Mouse (Mus musculus) megakaryocyte-erythroid progenitor cell, adult 5 weeks (primary cell): ENCODE measurements around the gene Fcgr1. TPM values are rescaled to one million over a fixed set of nuclear protein-coding genes. Genes with fewer than 3 reads are reported as not detected.

Source experiments
- polyA plus RNA-seq: library from polyadenylated mRNA; stranded (reverse); fragments of >175 nt; gene quantifications from 2 replicates; pipeline ENCODE4 v1.2.3, GENCODE M21; 2012

Fcgr1 gene
- polyA plus RNA-seq: 0.03 and 0.14 TPM in 2 replicates

GRCm38 (mm10) chr3:96293787-96294186 lies at the start of gene Fcgr1:
Gene Fcgr1 (minus strand): TSS chr3:96293969.

GRCm38 (mm10) chr3:96269511-96270474 lies 24.0 kb downstream of the Fcgr1 start, which contains the start of gene Hist2h2bb:
Gene Hist2h2bb (plus strand): TSS chr3:96269752.

GRCm38 (mm10) chr3:96268051-96268775 lies 25.6 kb downstream of the Fcgr1 start, which contains the start of gene Hist2h3b:
Gene Hist2h3b (plus strand): TSS chr3:96268654.

GRCm38 (mm10) chr3:96262979-96263550 lies 30.7 kb downstream of the Fcgr1 start, which contains the start of gene Hist2h4:
Gene Hist2h4 (minus strand): TSS chr3:96263311.

GRCm38 (mm10) chr3:96246427-96246856 lies 47.3 kb downstream of the Fcgr1 start, which contains the start of gene Hist2h3c1:
Gene Hist2h3c1 (plus strand): TSS chr3:96246685.

GRCm38 (mm10) chr3:96245003-96245886 lies 48.5 kb downstream of the Fcgr1 start, which contains the start of gene Hist2h2aa1:
Gene Hist2h2aa1 (plus strand): TSS chr3:96245497.

GRCm38 (mm10) chr3:96239949-96240798 lies 53.6 kb downstream of the Fcgr1 start, which contains the start of gene Hist2h2aa2:
Gene Hist2h2aa2 (minus strand): TSS chr3:96240276.

GRCm38 (mm10) chr3:96238954-96239793 lies 54.6 kb downstream of the Fcgr1 start, which contains the start of gene Hist2h3c2:
Gene Hist2h3c2 (minus strand): TSS chr3:96239127.

Other genes with a start within 250 kb of the Fcgr1 start
- gene Vps45, start 235.5 kb downstream of the Fcgr1 start, polyA plus RNA-seq: 6.0 and 7.1 TPM in 2 replicates
- gene Otud7b, start 189.4 kb downstream of the Fcgr1 start, polyA plus RNA-seq: 3.0 and 4.9 TPM in 2 replicates
- gene Mtmr11, start 132.0 kb downstream of the Fcgr1 start, polyA plus RNA-seq: not detected in 2 replicates
- gene Sf3b4, start 121.6 kb downstream of the Fcgr1 start, polyA plus RNA-seq: 524 and 591 TPM in 2 replicates
- gene Sv2a, start 112.8 kb downstream of the Fcgr1 start, polyA plus RNA-seq: 0.37 and 0.50 TPM in 2 replicates
- gene Bola1, start 74.3 kb downstream of the Fcgr1 start, polyA plus RNA-seq: 98.4 and 100 TPM in 2 replicates
- 1.1 and 2.0 TPM in 2 replicates for gene Hist2h2ab, start 74.1 kb downstream of the Fcgr1 start, polyA plus RNA-seq
- gene Hist2h2ac, start 73.1 kb downstream of the Fcgr1 start, polyA plus RNA-seq: 18.4 and 18.7 TPM in 2 replicates
- gene Hist2h2be, start 72.8 kb downstream of the Fcgr1 start, polyA plus RNA-seq: 0.49 and 0.75 TPM in 2 replicates
- gene Hist2h3c2, start 54.8 kb downstream of the Fcgr1 start, polyA plus RNA-seq: 25.9 and 32.4 TPM in 2 replicates
- gene Hist2h2aa2, start 53.7 kb downstream of the Fcgr1 start, polyA plus RNA-seq: 261 and 264 TPM in 2 replicates
- gene Hist2h2aa1, start 48.5 kb downstream of the Fcgr1 start, polyA plus RNA-seq: 1.3 and 8.5 TPM in 2 replicates
- not detected in 2 replicates for gene Hist2h3c1, start 47.3 kb downstream of the Fcgr1 start, polyA plus RNA-seq
- gene Hist2h4, start 30.7 kb downstream of the Fcgr1 start, polyA plus RNA-seq: 3.4 and 3.5 TPM in 2 replicates
- 28.5 and 35.3 TPM in 2 replicates for gene Hist2h3b, start 25.3 kb downstream of the Fcgr1 start, polyA plus RNA-seq
- 0.36 and 1.4 TPM in 2 replicates for gene Hist2h2bb, start 24.2 kb downstream of the Fcgr1 start, polyA plus RNA-seq
- not detected in 2 replicates for gene BC107364, start 158.3 kb upstream of the Fcgr1 start, polyA plus RNA-seq
- not detected in 2 replicates for gene Hfe2, start 231.2 kb upstream of the Fcgr1 start, polyA plus RNA-seq